Mouse (Mus musculus): Measurements from ENCODE around the gene Cdc37.

DNA sequence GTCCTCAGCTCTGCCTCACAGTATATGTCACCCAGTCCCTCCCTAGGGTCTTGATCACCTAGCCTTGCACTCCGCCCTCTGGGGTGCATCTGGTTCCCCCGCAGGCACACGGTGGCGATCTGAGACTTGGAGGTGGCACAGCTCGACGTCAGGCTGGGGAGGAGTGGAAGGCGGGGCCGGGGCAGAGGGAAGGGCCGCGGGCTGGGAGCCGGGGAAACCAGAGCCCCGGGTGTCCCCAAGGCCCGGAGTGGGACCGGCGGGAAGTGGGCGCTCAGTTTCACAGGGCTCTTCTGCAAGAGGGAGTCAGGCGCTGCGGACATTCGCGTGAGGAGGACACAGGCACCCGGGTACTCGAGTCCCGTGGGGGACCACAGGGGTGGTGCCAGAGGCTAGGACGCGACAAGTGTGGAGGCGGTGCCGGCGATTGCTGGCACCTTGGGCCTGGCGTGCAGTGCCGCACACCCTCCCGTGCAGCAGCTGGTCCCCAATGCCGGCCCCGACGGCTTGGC is 34.2 kb upstream of the Cdc37 start:
- TF ChIP-seq CTCF (IDR thresholded peaks at IDR 0.05; ENCODE audit: extremely low read depth, insufficient read depth, low read length) (no peak), POLR2A (IDR thresholded peaks at IDR 0.05; ENCODE audit: extremely low read depth, insufficient read depth, low read length) (no peak)
